Mouse (Mus musculus): ENCODE results near the gene Rbfox1. TPM values are rescaled to one million over a fixed set of nuclear protein-coding genes. Genes with fewer than 3 reads are reported as not detected.

Gene Rbfox1
- polyA plus RNA-seq, 1 experiment from 2014 or later: 103 TPM

DNA sequence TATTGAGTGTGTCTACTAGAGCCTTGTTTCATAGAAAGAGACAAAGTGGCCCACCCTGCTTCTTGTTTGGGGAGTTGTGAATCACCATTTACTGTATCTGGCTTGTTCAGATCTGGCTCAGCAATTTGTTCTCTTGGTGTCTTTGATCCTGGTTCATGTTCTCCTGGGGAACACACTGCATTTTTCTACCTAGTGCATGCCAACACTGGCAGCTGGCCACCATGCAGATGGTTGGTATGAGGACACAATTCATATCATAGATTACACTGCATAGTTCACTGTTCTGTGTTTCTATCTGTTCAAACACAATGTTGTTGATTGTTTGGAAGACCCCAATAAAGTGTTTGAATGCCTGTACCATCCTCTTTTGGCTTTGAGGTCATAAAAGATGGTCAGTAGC, 948.3 kb downstream of the Rbfox1 start:
- no peak overlapping the region for H3K27ac ChIP-seq
- no peak for ATAC-seq
- no peaks in the 10 kb centered on the region for H3K36me3 ChIP-seq
- no peak overlapping the region for H3K4me3 ChIP-seq (replicated peaks)
- H3K27me3 ChIP-seq: no peaks in the 10 kb centered on the region
- H3K4me1 ChIP-seq (replicated peaks): no peaks in the 10 kb centered on the region
- no peaks in the 10 kb centered on the region for H3K9me3 ChIP-seq
- H3K9ac ChIP-seq (replicated peaks): no peak overlapping the region
- H3K4me2 ChIP-seq (replicated peaks): no peak overlapping the region

DNA sequence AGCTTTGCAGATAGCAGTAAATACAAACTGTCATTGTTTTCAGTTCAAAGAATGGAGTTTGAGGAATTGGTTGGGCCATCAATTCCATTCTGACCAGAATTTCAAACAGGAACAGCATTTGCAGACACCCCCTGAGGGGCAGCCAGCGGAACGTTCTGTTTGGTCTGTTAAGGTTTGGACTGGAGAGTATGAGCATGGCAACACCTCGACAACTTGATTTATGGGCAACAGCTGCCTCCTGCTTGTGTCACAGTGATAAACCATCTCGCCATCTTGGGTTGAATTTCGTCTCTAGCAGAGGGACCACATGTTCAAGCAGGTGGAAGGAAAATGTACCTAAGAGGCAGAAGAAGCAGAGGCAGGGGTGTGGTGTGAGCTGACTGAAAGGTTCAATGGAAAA, 949.9 kb downstream of the Rbfox1 start:
- Histone ChIP-seq H3K27ac (no peak overlapping the region), H3K9me3 (no peaks in the 10 kb centered on the region), H3K9ac (replicated peaks) (no peak overlapping the region), H3K27me3 (no peaks in the 10 kb centered on the region), H3K4me1 (replicated peaks) (peaks cover 4% of the 10 kb centered on the region; the same call in 1 of the 2 replicates), H3K4me3 (replicated peaks) (no peak overlapping the region), H3K36me3 (no peaks in the 10 kb centered on the region), H3K4me2 (replicated peaks) (no peak overlapping the region)
- no peak for ATAC-seq
- WGBS: 62% methylated on average over 5 of the region's 5 CpGs

DNA sequence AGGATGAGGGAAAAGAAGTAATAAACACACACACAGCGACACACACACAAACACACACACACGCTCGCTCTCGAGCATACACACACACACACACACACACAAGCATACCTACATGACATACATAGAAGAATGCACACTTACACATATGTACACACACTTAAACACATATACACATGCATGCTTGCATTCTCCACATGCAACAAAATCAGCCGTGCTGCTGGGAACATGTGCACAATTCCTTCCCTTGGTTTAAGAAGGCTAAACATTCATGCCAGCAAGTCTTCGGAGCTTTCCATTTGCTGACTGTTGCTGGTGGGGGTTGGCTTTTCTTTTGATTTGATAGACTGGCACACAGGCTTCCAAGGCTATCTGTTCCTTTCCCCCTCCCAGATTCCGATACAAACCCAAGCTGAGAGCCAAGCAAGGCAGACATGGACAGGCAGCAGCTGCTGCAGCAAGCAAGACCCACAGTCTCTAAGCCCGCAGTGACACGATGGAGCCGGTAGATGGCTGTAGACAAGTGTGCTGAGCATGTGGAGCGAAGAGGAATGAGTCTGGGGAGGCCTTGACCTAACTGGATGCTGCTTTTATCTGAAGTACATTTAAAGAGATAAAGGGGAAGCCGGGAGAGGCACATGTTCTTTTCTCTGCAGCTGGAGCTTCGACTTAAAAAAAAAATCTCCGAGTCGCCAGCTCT, 954.3 kb downstream of the Rbfox1 start:
- 0 out of 2 replicates have a peak overlapping the region, but pooled peaks have one; percentile 15 for H3K4me2 ChIP-seq (replicated peaks)
- peak; percentile 88 for ATAC-seq
- H3K4me3 ChIP-seq (replicated peaks): no peak overlapping the region
- H3K27me3 ChIP-seq: no peaks in the 10 kb centered on the region
- 34% methylated on average over 15 of the region's 15 CpGs for WGBS
- H3K9me3 ChIP-seq: no peaks in the 10 kb centered on the region
- no peak overlapping the region for H3K9ac ChIP-seq (replicated peaks)
- H3K36me3 ChIP-seq: no peaks in the 10 kb centered on the region
- peak overlapping the region; percentile 11; the same call in 1 of the 2 replicates for H3K27ac ChIP-seq
- H3K4me1 ChIP-seq (replicated peaks): peaks cover 24% of the 10 kb centered on the region

DNA sequence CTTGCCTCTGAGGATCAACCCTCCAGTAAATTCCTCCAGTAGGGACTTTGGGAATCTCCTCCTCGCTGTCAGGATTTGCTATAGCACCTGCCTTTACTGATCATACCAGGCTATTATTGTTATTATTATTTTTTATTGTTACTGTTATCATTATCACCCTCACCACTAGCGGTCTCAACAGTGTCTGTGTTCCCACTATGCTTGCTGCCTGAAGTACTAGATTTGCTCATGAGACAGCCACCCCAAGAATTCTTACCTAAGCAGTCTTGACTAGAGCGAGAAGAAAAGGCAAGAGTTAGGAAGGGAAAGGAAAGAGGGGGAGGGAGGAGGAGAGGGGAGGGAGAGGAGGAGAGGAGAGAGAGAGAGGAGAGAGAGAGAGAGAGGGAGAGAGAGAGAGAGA, 954.9 kb downstream of the Rbfox1 start:
- ATAC-seq: no peak; the same call in none of the 2 replicates
- Histone ChIP-seq H3K27ac (0 out of 2 replicates have a peak overlapping the region, but pooled peaks have one; percentile 11), H3K4me1 (replicated peaks) (peaks cover 24% of the 10 kb centered on the region), H3K4me2 (replicated peaks) (peak overlapping the region; percentile 15; the same call in 1 of the 2 replicates), H3K4me3 (replicated peaks) (no peak overlapping the region), H3K9ac (replicated peaks) (no peak overlapping the region), H3K36me3 (no peaks in the 10 kb centered on the region), H3K27me3 (no peaks in the 10 kb centered on the region), H3K9me3 (no peaks in the 10 kb centered on the region)
- WGBS: 60% methylated on average over 3 of the region's 3 CpGs

DNA sequence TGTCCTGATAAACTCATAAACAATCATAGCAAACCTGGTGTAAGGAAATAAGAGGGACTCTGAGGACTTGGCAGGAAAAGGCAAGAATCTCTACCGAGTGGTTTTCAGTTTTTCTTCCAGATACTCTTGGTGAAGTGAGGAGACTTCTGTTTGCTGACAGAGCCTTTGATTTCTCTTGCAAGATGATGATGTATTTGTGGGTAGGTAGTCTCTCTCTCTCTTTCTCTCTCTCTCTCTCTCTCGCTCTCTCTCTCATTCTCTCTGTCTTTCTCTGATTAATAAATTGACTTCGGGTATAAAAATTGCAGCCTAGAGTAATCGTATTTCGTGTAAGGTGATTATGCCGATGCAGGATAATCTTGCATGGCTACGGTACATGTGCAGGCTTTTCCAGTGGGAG, 955.3 kb downstream of the Rbfox1 start:
- H3K4me3 ChIP-seq (replicated peaks): no peak overlapping the region
- H3K27me3 ChIP-seq: no peaks in the 10 kb centered on the region
- H3K36me3 ChIP-seq: no peaks in the 10 kb centered on the region
- H3K4me2 ChIP-seq (replicated peaks): peak overlapping the region; percentile 15; the same call in 1 of the 2 replicates
- H3K9me3 ChIP-seq: no peaks in the 10 kb centered on the region
- 62% methylated on average over 7 of the region's 7 CpGs for whole genome bisulfite sequencing
- H3K4me1 ChIP-seq (replicated peaks): peaks cover 24% of the 10 kb centered on the region
- 0 out of 2 replicates have a peak overlapping the region, but pooled peaks have one; percentile 11 for H3K27ac ChIP-seq
- ATAC-seq: no peak
- H3K9ac ChIP-seq (replicated peaks): no peak overlapping the region

DNA sequence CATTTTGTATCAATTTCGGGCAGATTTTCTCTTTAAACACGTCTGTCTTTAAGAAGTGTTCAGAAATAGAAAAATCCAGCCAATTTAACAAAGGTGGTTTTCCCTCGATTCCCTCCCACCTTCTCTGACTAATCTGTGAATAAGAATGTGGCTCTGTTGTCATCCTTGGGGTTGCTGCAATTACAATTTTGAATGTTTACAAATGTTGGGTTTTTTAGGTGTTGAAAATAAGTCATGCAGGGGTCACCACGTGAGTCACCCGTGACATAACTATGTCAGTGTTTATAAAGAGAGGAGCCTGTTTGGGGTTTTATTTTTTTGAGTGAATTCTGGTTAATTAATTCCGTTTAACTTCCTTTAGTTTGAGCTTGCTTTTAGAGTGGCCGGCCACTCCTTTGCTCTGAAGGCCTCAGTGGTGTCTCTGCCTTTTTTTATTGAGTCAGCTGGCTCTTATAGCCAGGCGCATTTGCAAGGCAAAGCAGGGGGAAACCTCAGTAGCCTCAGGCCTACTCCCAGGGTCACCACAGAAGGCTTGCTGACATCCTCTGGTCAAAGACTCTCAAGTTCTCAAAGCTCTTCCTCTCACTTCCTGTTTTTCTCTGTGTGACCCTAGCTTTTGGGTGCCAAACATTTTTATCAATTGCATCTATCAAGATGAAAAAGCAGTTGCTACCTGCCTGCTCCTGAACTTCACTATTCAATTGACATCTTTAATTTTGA, 957.1 kb downstream of the Rbfox1 start:
- no peak overlapping the region for H3K4me3 ChIP-seq (replicated peaks)
- H3K4me1 ChIP-seq (replicated peaks): peaks cover 24% of the 10 kb centered on the region
- H3K4me2 ChIP-seq (replicated peaks): no peak overlapping the region
- ATAC-seq: no peak
- H3K27ac ChIP-seq: no peak overlapping the region
- H3K9me3 ChIP-seq: no peaks in the 10 kb centered on the region
- H3K9ac ChIP-seq (replicated peaks): no peak overlapping the region
- 25% methylated on average over 8 of the region's 8 CpGs for WGBS
- H3K36me3 ChIP-seq: no peaks in the 10 kb centered on the region
- no peaks in the 10 kb centered on the region for H3K27me3 ChIP-seq

DNA sequence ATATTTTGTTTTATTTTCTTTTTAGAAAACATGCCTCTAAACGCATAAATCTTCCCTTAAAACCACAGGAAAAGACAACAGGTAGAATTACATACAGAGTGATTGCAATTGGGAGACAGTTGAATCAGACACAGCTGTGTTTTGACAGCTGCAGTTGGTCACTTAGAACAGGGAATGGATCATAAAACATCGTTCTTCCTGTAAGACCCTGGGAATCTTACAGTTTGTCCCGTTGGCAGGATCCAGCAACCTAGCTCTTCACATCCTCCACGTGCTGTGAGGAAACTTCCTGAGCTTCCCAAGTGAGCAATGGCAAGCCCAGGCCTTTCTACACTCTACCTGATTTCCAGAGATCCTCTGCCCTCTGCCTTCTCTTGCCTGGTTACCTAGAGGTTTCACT, 959.5 kb downstream of the Rbfox1 start:
- H3K36me3 ChIP-seq: no peaks in the 10 kb centered on the region
- WGBS: 79% methylated on average over 4 of the region's 4 CpGs
- H3K27ac ChIP-seq: no peak overlapping the region
- H3K9me3 ChIP-seq: no peaks in the 10 kb centered on the region
- no peak overlapping the region for H3K4me3 ChIP-seq (replicated peaks)
- H3K4me1 ChIP-seq (replicated peaks): peaks cover 24% of the 10 kb centered on the region
- no peaks in the 10 kb centered on the region for H3K27me3 ChIP-seq
- ATAC-seq: no peak
- no peak overlapping the region for H3K4me2 ChIP-seq (replicated peaks)
- H3K9ac ChIP-seq (replicated peaks): no peak overlapping the region

DNA sequence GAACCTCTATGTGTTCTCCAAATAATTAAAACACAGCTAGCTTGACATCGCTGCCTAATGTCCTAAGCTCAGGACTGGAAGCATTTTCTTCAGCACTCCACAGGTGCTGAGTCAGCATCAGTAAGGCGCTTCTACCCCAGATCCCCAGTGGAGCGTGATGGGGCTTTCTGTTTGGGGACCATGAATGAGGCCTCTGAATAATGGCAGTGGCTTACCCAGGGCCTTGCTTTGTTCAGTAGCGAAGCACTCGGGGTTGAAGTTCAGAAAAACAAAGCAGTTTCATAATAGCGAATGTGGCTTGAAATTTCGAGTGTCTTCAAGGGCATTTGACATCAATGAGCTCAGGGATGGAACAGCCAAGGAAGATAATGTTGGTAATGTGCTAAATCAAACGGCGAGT, 966.2 kb downstream of the Rbfox1 start:
- Histone ChIP-seq H3K27ac (no peak overlapping the region), H3K9me3 (no peaks in the 10 kb centered on the region), H3K4me2 (replicated peaks) (no peak overlapping the region), H3K36me3 (no peaks in the 10 kb centered on the region), H3K4me1 (replicated peaks) (peaks cover 6% of the 10 kb centered on the region), H3K4me3 (replicated peaks) (no peak overlapping the region), H3K27me3 (no peaks in the 10 kb centered on the region), H3K9ac (replicated peaks) (no peak overlapping the region)
- ATAC-seq: no peak
- 12% methylated on average over 9 of the region's 9 CpGs for whole genome bisulfite sequencing

DNA sequence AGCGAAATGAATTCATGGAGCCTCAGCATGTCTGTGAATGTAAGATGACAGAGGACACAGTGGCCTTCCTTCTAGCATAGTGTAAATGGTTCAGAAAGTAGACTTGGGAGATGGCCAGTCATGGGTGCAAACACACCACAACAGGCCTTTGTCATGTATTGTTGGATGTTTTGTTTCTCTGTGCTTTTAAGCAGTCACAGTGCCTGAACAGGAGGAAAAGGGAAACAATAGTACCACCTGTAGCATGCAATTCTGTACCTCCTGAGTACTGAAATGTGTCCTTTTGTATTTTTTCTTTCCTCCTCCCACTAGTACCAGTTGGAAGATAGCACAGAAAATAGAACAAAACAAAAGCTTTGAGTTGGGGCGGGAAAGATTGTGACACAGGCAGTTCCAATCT, 968.6 kb downstream of the Rbfox1 start:
- no peak overlapping the region for H3K9ac ChIP-seq (replicated peaks)
- no peaks in the 10 kb centered on the region for H3K36me3 ChIP-seq
- WGBS: 57% methylated on average over 2 of the region's 2 CpGs
- H3K27me3 ChIP-seq: no peaks in the 10 kb centered on the region
- no peak overlapping the region for H3K4me3 ChIP-seq (replicated peaks)
- no peak overlapping the region for H3K27ac ChIP-seq
- peaks cover 6% of the 10 kb centered on the region for H3K4me1 ChIP-seq (replicated peaks)
- no peak for ATAC-seq
- H3K4me2 ChIP-seq (replicated peaks): no peak overlapping the region
- H3K9me3 ChIP-seq: no peaks in the 10 kb centered on the region

DNA sequence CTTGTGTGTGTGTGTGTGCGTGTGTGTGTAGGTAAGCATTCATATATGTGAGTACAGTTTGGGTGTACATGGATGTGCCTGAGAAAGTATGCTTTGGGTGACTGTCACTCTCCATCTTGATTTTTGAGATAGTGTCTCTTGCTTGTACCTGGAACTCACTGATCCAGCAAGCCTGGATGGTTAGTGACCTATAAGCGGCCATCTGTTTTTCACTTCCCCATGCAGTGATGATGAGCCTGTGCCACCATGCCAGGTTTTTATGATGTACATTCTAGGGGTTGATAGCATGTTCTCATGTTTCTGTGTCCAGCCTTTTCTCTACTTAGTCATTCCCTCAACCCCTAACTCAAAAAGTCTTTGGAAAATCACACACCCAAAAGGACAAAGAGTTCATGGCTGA, 976.5 kb downstream of the Rbfox1 start:
- Histone ChIP-seq H3K4me1 (replicated peaks) (no peaks in the 10 kb centered on the region), H3K4me3 (replicated peaks) (no peak overlapping the region), H3K36me3 (no peaks in the 10 kb centered on the region), H3K27me3 (no peaks in the 10 kb centered on the region), H3K4me2 (replicated peaks) (no peak overlapping the region), H3K27ac (no peak overlapping the region), H3K9ac (replicated peaks) (no peak overlapping the region), H3K9me3 (no peaks in the 10 kb centered on the region)
- no peak for ATAC-seq
- 91% methylated on average over 2 of the region's 2 CpGs for WGBS

DNA sequence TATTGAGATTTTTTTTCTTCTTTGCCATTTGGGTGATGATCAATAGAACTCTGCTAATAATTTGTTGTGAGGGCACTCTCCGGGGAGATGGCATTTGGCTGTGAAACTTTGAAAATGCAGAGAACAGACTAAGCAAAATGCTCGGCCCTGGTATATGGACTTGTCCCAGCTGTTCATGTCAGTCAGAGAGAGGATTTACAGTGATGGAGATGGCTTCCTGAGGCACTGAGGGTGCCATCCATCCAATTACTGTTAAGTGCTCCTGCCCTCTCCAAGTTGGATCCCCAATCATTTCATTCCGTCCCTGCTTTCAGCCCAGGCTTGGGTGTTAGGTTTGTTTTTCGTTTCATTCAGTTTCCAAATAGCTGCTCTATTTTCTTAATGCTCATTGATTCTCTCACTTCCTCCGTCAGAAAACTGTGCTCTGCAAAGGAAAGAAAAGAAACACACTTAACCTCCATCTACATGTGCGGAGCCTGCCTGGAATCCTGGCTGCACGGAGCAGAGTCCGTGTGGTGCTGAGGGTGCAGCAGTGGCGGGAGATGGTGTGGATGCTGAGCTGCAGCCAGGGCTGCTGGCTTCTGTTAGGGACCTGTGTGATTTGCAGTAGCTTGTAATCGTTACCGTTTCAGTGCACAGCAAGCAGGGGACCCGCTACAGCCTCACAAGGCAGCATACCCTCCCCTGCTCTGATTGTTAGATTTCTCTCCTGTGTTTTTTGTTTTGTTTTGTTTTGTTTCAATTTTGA, 997.7 kb downstream of the Rbfox1 start:
- no peaks in the 10 kb centered on the region for H3K9me3 ChIP-seq
- H3K36me3 ChIP-seq: no peaks in the 10 kb centered on the region
- H3K9ac ChIP-seq (replicated peaks): peak overlapping the region; percentile 39; the same call in 1 of the 2 replicates
- WGBS: 38% methylated on average over 12 of the region's 12 CpGs
- peak overlapping the region; percentile 15 for H3K4me2 ChIP-seq (replicated peaks)
- peaks cover 34% of the 10 kb centered on the region for H3K4me1 ChIP-seq (replicated peaks)
- no peak overlapping the region for H3K4me3 ChIP-seq (replicated peaks)
- no peaks in the 10 kb centered on the region for H3K27me3 ChIP-seq
- ATAC-seq: 0 out of 2 replicates have a peak, but pooled peaks have one; percentile 53
- H3K27ac ChIP-seq: peak overlapping the region; percentile 58

DNA sequence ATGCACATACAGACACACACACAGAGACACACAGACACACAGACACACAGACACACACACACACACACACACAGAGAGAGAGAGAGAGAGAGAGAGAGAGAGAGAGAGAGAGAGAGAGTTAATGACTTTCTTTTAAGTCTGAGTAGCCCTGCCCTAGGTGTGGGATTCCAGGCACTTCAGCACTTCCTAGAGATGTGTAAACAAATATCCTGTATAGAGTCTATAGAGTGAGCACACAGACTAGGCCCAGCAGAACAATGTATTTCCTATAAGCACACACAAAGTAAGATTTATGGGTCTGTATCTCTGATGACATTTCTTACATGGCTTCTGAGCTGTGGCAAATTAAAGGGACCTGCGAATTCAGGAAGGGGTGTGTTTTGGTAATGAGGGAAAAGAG, 998.6 kb downstream of the Rbfox1 start:
- 62% methylated on average over 1 of the region's 1 CpGs for WGBS
- Histone ChIP-seq H3K36me3 (no peaks in the 10 kb centered on the region), H3K9ac (replicated peaks) (no peak overlapping the region), H3K27me3 (no peaks in the 10 kb centered on the region), H3K9me3 (no peaks in the 10 kb centered on the region), H3K4me1 (replicated peaks) (peaks cover 34% of the 10 kb centered on the region), H3K4me3 (replicated peaks) (no peak overlapping the region), H3K27ac (no peak overlapping the region), H3K4me2 (replicated peaks) (no peak overlapping the region)
- no peak for ATAC-seq

Measured in midbrain, embryonic 13.5 days (tissue).